Mouse (Mus musculus) mouse embryonic stem cell (cell line): Measurements from ENCODE around the gene Dpp9.

ENCODE experiments used
- in situ Hi-C, 2 experiments: fragments of 300-500 bp; cut with MboI; formaldehyde crosslinking; loops; 1 replicate in 1 of 2; 3 replicates in 1 of 2; pipeline ENCODE4 v1.14.3; 2019 to 2020; ENCODE audit warnings: low sequenced_read_pairs in 2 of 2, low pct_unique_long_range_greater_than_20kb in 1 of 2, mixed read lengths in 1 of 2; ENCODE audit not compliant: unreplicated experiment in 1 of 2

Dpp9 gene

GRCm38 (mm10) chr17:56241541-56242401 lies 23.1 kb upstream of the Dpp9 start:
- in situ Hi-C loops = no loop called here

- in situ Hi-C loops = no loop called here
Observed at GRCm38 (mm10) chr17:56233818-56234469, 15.2 kb upstream of the Dpp9 start.

- in situ Hi-C loops = no loop called here
Observed at GRCm38 (mm10) chr17:56233389-56233788, 14.7 kb upstream of the Dpp9 start.

GRCm38 (mm10) chr17:56229943-56230342 lies 11.2 kb upstream of the Dpp9 start:
- in situ Hi-C loops = no loop called here

DNA sequence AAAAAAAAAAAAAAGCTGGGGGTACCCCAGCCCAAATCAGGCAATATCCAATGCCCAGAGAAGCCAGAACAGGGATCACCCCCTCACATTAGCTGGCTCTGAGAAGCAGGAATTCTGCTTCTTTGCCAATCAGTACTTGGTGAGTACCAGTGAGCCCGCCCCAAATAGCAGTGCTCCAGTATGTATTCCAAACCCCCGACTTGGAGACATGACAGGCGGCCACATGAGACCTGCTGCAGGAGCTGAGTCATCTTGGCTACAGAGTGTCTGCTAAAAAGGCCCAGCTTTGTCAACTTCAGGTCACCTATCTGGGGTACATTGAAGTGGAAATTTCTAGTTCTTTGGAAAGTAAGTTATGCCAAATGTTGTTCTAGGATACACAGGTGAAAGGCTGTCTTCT lies 7.9 kb upstream of the Dpp9 start:
- in situ Hi-C loops = no loop called here

GRCm38 (mm10) chr17:56224916-56225315 lies 6.2 kb upstream of the Dpp9 start:
- in situ Hi-C loops = no loop called here

DNA sequence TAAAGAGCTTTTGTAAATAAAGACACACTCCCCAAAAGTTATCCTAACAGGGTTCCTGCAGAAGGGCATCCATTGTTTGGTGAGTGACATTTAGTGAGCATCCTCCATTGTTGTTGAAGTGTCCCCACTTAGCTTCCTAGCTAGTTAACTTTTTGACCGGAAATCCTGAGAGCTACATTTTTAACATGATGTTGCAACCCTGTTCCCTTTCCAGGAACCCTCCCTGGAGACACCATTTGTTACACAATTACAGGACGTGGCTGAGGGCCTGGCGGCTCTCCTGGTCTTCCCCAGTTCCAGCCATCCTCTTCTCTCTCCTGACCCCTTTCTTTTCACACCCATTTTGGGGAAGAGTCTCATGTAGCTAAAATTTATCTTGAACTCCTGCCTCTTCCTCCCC lies 1.1 kb upstream of the Dpp9 start:
- in situ Hi-C loops = no loop called here

DNA sequence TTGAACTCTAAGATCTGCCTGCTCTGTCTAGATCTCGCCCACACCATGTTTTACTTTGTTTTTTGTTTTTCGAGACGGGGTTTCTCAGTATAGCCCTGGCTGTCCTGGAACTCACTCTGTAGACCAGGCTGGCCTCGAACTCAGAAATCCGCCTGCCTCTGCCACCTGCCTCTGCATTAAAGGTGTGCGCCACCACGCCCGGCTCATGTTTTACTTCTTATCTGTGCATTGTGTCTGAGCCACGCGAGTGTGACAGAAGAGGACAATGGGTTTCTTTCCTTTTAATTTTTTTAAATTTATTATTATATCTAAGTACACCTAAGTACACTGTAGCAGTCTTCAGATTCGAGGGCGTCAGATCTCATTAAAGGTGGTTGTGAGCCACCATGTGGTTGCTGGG lies 546 bp upstream of the Dpp9 start:
- in situ Hi-C loops = no loop called here

DNA sequence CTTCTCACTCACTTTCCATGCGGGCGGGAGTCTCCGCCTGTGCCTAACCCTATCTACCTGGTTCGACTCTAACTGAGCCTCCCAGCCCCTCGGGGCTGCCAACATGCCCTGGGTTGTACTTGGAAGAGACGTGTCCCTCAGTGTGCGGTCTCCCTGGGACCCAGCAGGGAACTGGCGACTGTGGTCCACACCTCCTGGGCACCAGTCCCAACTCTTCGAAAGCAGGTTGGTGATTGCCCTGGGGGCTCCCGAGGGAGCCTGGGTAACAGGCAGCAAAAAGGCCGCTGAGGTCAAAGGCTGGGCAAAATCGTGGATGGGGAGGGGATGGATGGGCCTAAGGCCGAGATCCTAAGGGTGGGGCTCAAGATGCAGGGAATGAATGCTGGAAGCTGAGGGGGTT lies 1.0 kb downstream of the Dpp9 start:
- in situ Hi-C loops = no loop called here

- in situ Hi-C loops = no loop called here
Observed at GRCm38 (mm10) chr17:56214229-56214628, 4.5 kb downstream of the Dpp9 start.

DNA sequence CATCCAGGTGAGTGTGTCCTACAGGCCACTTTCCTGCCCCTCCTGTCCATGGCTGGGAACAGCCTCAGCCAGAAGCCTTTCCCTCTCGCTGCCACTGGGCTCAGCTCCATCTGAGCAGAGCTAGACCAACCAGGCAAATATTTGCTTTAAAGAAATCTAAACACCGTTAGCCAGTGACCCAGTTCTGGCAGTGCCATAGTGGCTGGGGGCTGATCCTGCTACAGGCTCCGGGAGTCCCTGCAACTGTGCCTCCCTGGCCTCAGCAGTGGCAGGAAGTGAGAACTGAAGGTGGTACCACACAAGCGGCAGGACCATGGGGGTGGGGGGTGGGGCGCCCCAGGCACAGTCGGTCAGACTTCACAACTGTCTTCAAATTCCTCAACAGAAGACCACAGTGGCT lies 6.0 kb downstream of the Dpp9 start:
- in situ Hi-C loops = no loop called here

GRCm38 (mm10) chr17:56211090-56211489 lies 7.6 kb downstream of the Dpp9 start:
- in situ Hi-C loops = no loop called here

DNA sequence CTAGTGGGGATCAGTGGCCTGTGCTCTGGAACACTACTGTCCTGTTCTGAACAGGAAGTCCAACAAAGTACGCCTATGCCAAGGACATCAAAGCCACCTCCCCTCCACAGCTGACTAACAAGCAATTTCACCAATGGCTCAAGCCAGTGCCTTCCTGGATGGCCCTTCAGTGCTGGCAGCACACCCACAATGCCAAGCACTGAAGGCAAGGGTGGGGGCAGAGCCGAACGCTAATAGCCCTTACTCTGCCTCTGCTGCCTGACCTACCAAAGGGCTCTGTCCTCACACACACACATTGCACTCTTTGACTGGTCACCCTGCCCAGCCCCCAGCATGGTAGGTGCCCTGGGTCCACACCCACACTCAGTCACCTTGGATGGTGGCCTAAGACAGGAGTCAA lies 9.9 kb downstream of the Dpp9 start:
- in situ Hi-C loops = no loop called here

GRCm38 (mm10) chr17:56207963-56208530 lies 10.7 kb downstream of the Dpp9 start:
- in situ Hi-C loops = no loop called here

GRCm38 (mm10) chr17:56206986-56207674 lies 11.6 kb downstream of the Dpp9 start:
- in situ Hi-C loops = no loop called here

DNA sequence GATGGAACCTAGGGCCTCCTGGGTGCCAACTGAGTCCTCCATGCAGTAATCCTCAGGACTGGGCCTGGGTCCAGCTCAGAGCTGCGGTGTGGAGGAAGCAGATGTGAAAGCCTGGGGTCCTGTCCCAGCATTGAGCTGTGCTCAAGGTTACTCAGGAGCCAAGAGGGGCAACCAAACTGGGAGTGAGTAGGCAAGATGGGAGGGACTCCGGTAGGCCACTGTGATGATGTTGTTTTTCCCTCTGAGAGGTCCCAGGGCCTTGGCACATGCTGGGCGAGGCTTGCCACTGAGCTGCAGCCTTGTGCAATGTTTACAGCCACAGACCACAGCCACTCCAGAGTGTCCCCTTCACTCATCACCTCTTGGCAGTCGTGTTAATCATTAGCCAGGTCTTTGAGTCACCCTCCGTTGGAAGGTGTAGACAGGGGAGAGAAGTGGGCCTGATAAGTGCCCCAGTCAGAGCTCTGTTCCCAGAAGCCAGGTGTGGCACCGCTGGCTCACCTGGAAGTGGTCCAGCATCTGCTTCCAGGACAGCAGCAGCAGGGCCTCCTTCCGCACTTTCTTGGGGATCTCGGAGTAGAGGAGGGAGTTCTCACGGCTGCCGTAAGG lies 12.3 kb downstream of the Dpp9 start:
- in situ Hi-C loops = no loop called here

- in situ Hi-C loops = no loop called here
Observed at GRCm38 (mm10) chr17:56203729-56204128, 15.0 kb downstream of the Dpp9 start.

DNA sequence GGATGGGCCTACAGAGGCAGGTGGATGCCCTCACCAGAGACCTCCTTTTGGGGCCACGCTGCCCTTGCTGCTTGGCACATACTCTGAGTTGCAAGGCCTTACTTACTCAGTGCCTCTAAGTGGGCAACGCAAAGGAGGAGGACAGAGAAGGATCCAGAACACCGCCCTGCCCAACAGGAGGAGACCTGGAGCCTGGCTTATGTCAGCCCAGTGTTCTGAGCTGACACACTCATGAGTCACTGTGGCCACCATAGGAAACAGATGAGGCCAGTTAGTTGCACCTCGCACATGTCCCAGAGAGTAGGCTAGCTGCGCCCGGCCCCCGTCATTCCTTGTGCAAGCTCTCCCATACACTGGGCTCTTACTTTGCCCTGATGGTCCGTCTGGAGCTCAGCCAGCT lies 16.2 kb downstream of the Dpp9 start:
- in situ Hi-C loops = no loop called here

DNA sequence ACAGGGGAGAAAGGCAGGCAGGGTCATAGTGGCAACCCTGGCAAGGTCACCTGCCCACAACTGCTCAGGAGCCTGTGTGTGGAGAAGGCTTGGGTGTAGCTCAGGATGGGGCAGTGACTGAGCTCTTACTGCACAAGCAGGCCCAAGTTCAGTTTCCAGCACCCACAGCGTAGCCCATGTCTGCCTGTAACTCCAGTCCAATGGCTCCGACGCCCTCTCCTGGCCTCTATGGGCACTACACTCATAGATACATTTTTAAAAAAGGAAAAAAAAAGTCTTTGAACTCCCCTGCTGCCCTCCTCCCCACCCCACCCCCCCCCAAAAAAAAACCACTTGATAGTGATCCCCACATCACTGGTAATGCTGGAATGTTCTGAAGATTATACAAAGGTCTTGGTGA lies 17.1 kb downstream of the Dpp9 start:
- in situ Hi-C loops = no loop called here
